Mouse (Mus musculus): ENCODE measurements around the gene Cgas. TPM values are rescaled to one million over a fixed set of nuclear protein-coding genes. Genes with fewer than 3 reads are reported as not detected.
"Not testable (repeated sequence)": the region's sequence is repeated elsewhere in the genome, so short reads cannot be mapped to it uniquely, and the experiment has no call there.

Gene Cgas
- polyA plus RNA-seq, 1 experiment: 1.5 TPM

DNA sequence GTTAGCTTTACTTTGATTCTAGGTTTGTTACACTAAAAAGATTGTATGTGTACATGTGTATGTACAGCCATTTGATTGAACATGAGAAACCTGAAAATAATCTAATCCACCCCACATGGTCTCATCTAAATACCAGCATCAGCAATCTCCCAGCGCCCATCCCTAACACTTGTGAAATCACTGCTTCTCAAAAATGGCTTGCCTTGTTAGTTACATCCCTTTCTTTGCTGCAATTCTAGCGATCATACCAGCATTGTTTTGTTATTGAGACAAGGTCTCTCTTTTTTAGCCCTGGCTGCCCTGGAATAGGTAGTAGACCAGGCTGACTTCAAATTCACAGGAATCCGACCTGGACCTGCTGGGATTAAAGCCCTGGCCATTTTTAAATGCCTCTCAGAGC, 39.3 kb upstream of the Cgas start:
- DNase-seq: no peak
- TF ChIP-seq POLR2A (IDR thresholded peaks at IDR 0.05; ENCODE audit: control insufficient read depth, extremely low read depth, insufficient read depth, low read length, poor library complexity): no peak
- TF ChIP-seq CTCF (IDR thresholded peaks at IDR 0.05; ENCODE audit: borderline replicate concordance, control insufficient read depth, extremely low read depth, insufficient read depth, low read length, poor library complexity): no peak
- Histone ChIP-seq H3K27me3 (ENCODE audit: control insufficient read depth, insufficient read depth, low read length) (no peaks in the 10 kb centered on the region), H3K36me3 (ENCODE audit: control insufficient read depth, insufficient read depth, low read length) (peaks cover 20% of the 10 kb centered on the region), H3K4me1 (replicated peaks; ENCODE audit: control insufficient read depth, insufficient read depth, low read length) (peaks cover 2% of the 10 kb centered on the region; the same call in 1 of the 2 replicates), H3K27ac (ENCODE audit: control insufficient read depth, insufficient read depth, low read length) (no peak overlapping the region), H3K4me3 (ENCODE audit: control insufficient read depth, insufficient read depth, low read length) (peak overlapping the region; percentile 85; the same call in 1 of the 2 replicates)
- 54% methylated on average over 3 of the region's 3 CpGs for WGBS

DNA sequence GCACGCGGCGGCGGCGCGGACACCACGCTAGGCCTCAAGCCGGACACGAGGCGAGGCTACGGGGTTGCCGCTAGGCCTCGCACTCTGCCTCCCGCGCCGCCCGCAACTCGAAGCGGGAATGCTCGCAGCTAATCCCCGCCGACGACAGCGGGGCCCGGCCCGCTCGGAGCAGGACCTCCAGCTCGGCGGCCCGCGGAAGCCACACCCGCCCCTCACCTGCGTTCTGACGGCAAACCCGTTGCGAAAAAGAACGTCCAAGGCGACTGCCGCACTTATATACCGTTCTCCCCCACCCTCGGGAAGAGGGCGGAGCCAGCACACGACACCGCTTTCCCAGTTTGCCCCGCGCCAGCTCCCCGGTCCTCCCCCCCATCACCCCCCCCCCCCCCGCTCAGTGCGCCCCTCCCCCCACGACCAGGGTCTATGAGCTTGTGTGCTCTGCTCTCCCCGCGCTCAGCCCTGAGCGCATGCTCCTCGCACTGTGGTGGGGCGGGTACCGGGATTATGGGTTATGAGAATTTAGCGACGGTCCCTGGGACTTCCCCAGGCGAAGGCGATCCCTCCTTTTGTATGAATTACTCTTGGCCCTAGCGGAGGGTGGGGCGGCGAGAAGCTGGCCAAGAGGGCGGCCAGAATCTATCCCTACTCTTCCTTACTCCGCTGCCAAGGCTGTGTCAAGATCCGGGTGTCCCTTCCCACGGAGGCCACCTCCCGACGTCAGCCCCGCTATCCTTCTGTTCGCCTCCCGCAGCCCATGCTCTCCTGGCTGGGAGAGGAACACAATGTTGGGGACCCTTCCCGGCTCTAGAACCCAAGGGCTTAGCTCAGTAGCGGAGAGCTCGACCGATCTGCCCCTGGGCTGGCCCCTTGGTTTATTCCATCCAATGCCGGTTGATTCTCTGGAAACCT, 38.6 kb upstream of the Cgas start:
- Histone ChIP-seq H3K27ac (ENCODE audit: control insufficient read depth, insufficient read depth, low read length) (peak overlapping the region; percentile 63), H3K36me3 (ENCODE audit: control insufficient read depth, insufficient read depth, low read length) (peaks cover 28% of the 10 kb centered on the region), H3K27me3 (ENCODE audit: control insufficient read depth, insufficient read depth, low read length) (no peaks in the 10 kb centered on the region), H3K4me1 (replicated peaks; ENCODE audit: control insufficient read depth, insufficient read depth, low read length) (peaks cover 2% of the 10 kb centered on the region; the same call in 1 of the 2 replicates), H3K4me3 (ENCODE audit: control insufficient read depth, insufficient read depth, low read length) (peak overlapping the region; percentile 96)
- TF ChIP-seq POLR2A (IDR thresholded peaks at IDR 0.05; ENCODE audit: control insufficient read depth, extremely low read depth, insufficient read depth, low read length, poor library complexity) (peak; percentile 99), CTCF (IDR thresholded peaks at IDR 0.05; ENCODE audit: borderline replicate concordance, control insufficient read depth, extremely low read depth, insufficient read depth, low read length, poor library complexity) (no peak)
- WGBS: under 1% methylated on average over 72 of the region's 77 CpGs
- peak; percentile 96 for DNase-seq

DNA sequence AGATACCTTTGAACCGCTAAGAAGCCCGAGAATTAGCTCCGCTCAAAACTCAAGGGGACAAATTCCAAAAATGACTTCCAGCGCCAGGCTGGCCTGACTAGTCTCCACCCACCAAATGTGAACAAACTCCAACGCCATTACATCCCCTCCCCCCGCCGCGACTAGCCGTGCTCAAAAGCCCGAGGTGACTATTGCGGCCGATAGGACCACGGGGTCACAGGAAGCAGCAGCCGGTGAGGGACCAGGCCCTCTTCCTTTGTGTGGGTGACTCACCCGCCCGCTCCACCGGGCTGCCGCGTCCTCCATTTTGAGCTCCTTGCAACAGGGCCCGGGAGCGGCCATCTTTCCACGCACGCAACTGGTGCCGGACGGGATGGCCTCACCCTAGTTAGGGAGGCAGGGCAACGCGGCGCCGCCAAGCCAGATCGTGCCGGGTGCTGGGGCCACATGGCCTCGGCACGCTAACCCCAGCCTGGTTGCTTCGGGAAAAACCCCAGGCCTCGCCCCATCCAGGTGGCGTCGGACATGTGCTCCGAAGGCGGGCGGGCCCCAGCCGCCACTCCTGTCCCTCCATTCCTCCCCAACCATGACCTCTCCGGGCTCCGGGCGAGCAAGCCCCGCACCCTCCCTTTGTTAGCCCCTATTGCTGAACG, 37.8 kb upstream of the Cgas start:
- peaks cover 2% of the 10 kb centered on the region; the same call in 1 of the 2 replicates for H3K4me1 ChIP-seq (replicated peaks; ENCODE audit: control insufficient read depth, insufficient read depth, low read length)
- under 1% methylated on average over 46 of the region's 46 CpGs for WGBS
- peak; percentile 72 for DNase-seq
- peak overlapping the region; percentile 63 for H3K27ac ChIP-seq (ENCODE audit: control insufficient read depth, insufficient read depth, low read length)
- H3K4me3 ChIP-seq (ENCODE audit: control insufficient read depth, insufficient read depth, low read length): peak overlapping the region; percentile 96
- H3K27me3 ChIP-seq (ENCODE audit: control insufficient read depth, insufficient read depth, low read length): no peaks in the 10 kb centered on the region
- no peak for TF ChIP-seq POLR2A (IDR thresholded peaks at IDR 0.05; ENCODE audit: control insufficient read depth, extremely low read depth, insufficient read depth, low read length, poor library complexity)
- no peak for TF ChIP-seq CTCF (IDR thresholded peaks at IDR 0.05; ENCODE audit: borderline replicate concordance, control insufficient read depth, extremely low read depth, insufficient read depth, low read length, poor library complexity)
- H3K36me3 ChIP-seq (ENCODE audit: control insufficient read depth, insufficient read depth, low read length): peaks cover 35% of the 10 kb centered on the region

DNA sequence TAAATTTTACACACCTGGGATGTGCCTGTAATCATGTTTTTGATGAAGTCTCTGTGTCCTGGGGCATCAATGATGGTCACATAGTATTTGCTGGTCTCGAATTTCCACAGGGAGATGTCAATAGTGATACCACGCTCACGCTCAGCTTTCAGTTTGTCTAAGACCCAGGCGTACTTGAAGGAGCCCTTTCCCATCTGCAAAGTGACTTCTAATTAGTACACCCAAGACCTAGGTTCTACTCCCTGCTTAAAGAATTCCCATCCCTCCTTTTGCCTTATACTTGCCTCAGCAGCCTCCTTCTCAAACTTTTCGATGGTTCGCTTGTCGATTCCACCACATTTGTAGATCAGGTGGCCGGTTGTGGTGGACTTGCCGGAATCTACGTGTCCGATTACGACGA, 37.2 kb upstream of the Cgas start:
- DNase-seq; H3K27me3 ChIP-seq (ENCODE audit: control insufficient read depth, insufficient read depth, low read length); H3K4me1 ChIP-seq (replicated peaks; ENCODE audit: control insufficient read depth, insufficient read depth, low read length): not testable (repeated sequence)
- peak overlapping the region; percentile 63 for H3K27ac ChIP-seq (ENCODE audit: control insufficient read depth, insufficient read depth, low read length)
- WGBS: 3% methylated on average over 13 of the region's 13 CpGs
- H3K4me3 ChIP-seq (ENCODE audit: control insufficient read depth, insufficient read depth, low read length): peak overlapping the region; percentile 96
- peaks cover 35% of the 10 kb centered on the region for H3K36me3 ChIP-seq (ENCODE audit: control insufficient read depth, insufficient read depth, low read length)

DNA sequence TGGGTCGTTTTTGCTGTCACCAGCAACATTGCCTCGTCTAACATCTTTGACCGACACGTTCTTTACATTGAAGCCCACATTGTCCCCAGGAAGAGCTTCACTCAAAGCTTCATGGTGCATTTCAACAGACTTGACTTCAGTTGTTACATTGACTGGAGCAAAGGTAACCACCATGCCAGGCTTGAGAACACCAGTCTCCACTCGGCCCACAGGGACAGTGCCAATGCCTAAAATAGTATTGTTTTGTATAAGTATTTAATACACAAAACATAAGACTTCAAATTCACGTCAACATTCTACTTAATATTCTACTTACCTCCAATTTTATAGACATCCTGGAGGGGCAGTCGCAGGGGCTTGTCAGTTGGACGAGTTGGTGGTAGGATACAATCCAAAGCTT, 36.3 kb upstream of the Cgas start:
- not testable (repeated sequence) for H3K4me1 ChIP-seq (replicated peaks; ENCODE audit: control insufficient read depth, insufficient read depth, low read length); DNase-seq; H3K27ac ChIP-seq (ENCODE audit: control insufficient read depth, insufficient read depth, low read length); H3K27me3 ChIP-seq (ENCODE audit: control insufficient read depth, insufficient read depth, low read length); H3K4me3 ChIP-seq (ENCODE audit: control insufficient read depth, insufficient read depth, low read length)
- 65% methylated on average over 8 of the region's 8 CpGs for WGBS
- H3K36me3 ChIP-seq (ENCODE audit: control insufficient read depth, insufficient read depth, low read length): peaks cover 35% of the 10 kb centered on the region

DNA sequence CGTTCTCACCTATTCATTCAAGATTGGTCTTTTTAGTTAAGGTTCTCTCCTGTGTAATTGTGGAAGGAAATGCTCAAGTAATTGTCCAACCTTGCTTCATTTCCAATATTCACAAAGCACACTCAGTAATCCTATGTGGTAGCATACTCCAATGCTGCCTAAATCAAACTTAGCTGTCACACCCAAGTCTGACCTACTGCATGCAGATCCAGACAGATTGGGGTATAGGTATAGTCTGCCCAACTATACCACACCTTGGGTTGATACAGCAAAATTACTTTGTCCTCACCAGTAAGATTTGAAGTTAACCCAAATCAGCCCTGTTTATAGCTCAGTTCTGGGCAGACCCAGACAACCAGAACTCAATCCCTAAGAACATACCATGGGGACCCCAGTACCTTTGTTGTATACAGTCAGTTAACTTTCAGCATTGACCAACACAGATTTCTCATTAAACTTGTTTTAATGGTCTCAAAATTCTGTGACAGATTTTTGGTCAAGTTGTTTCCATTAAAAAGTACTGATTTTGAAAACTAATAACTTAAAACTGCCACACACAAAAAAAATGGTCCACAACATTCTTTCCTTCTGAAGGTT, 35.1 kb upstream of the Cgas start:
- H3K4me3 ChIP-seq (ENCODE audit: control insufficient read depth, insufficient read depth, low read length); DNase-seq: not testable (repeated sequence)
- WGBS: 81% methylated on average over 1 of the region's 1 CpGs

More for the DNA sequence above, 35.1 kb upstream of the Cgas start:
- H3K36me3 ChIP-seq (ENCODE audit: control insufficient read depth, insufficient read depth, low read length): peaks cover 35% of the 10 kb centered on the region
- H3K27ac ChIP-seq (ENCODE audit: control insufficient read depth, insufficient read depth, low read length); H3K4me1 ChIP-seq (replicated peaks; ENCODE audit: control insufficient read depth, insufficient read depth, low read length); H3K27me3 ChIP-seq (ENCODE audit: control insufficient read depth, insufficient read depth, low read length): not testable (repeated sequence)
